Mouse (Mus musculus) limb, embryonic 14.5 days (tissue): ENCODE results near the gene Mtfr1l. TPM values are rescaled to one million over a fixed set of nuclear protein-coding genes. Genes with fewer than 3 reads are reported as not detected.

Source experiments
- ATAC-seq: fragments of 200-750 bp; cut with Nextera tagmentation; 2 replicates; pipeline ENCODE4 v1.8.0; 2017; ENCODE audit warnings: low read depth, moderate number of reproducible peaks, moderate TSS enrichment; ENCODE audit not compliant: low FRiP score
- DNase-seq: peaks from one replicate; pipeline ENCODE4 v3.0.0-alpha.2; 2015; ENCODE audit warnings: low spot score
- H3K27ac ChIP-seq: fragments of 300-500 bp; sonication (generic); replicated peaks from 2 replicates; pipeline ENCODE4 v1.5.1; 2014; ENCODE audit warnings: low read depth, mild to moderate bottlenecking, low read length, moderate library complexity, mixed read lengths
- H3K27me3 ChIP-seq: fragments of 300-500 bp; sonication (generic); 2 replicates; pipeline ENCODE4 v1.6.1; 2014; ENCODE audit warnings: low read length, mixed read lengths; ENCODE audit not compliant: control insufficient read depth, insufficient read depth
- H3K36me3 ChIP-seq: fragments of 300-500 bp; sonication (generic); 2 replicates; pipeline ENCODE4 v1.6.1; 2014; ENCODE audit warnings: mild to moderate bottlenecking, low read length, moderate library complexity, mixed read lengths; ENCODE audit not compliant: control insufficient read depth, insufficient read depth
- H3K4me1 ChIP-seq: fragments of 300-500 bp; sonication (generic); 2 replicates; pipeline ENCODE4 v1.6.1; 2014; ENCODE audit warnings: antibody characterized with exemption, low read length, mixed read lengths; ENCODE audit not compliant: control insufficient read depth, insufficient read depth
- H3K4me2 ChIP-seq: fragments of 300-500 bp; sonication (generic); replicated peaks from 2 replicates; pipeline ENCODE4 v1.6.1; 2014; ENCODE audit warnings: low read depth, mild to moderate bottlenecking, low read length, moderate library complexity; ENCODE audit not compliant: severe bottlenecking
- H3K4me3 ChIP-seq: fragments of 300-500 bp; sonication (generic); replicated peaks from 2 replicates; pipeline ENCODE4 v1.5.1; 2014; ENCODE audit warnings: low read length
- H3K9ac ChIP-seq: fragments of 300-500 bp; sonication (generic); 2 replicates; pipeline ENCODE4 v1.6.1; 2014; ENCODE audit warnings: mild to moderate bottlenecking, low read depth, low read length, moderate library complexity; ENCODE audit not compliant: severe bottlenecking
- H3K9me3 ChIP-seq: fragments of 300-500 bp; sonication (generic); 2 replicates; pipeline ENCODE4 v1.6.1; 2016; ENCODE audit warnings: low read length; ENCODE audit not compliant: control insufficient read depth
- POLR2A ChIP-seq: fragments of 200-500 bp; IDR thresholded peaks from 2 replicates; pipeline ENCODE4 v1.8.0; 2012; ENCODE audit warnings: inconsistent platforms, mild to moderate bottlenecking, moderate library complexity, borderline replicate concordance; ENCODE audit not compliant: insufficient read depth, insufficient read length; ENCODE audit errors: extremely low read depth
- WGBS: fragments of 180-500 bp; shearing (Covaris S2); extraction: QIAGEN DNeasy Blood & Tissue Kit; methylation state at CpG from one replicate; pipeline ENCODE4 v1.1.7; 2014; 5-methylcytosine and 5-hydroxymethylcytosine counted together
- polyA plus RNA-seq, 2 experiments: library from polyadenylated mRNA; depleted of rRNA in 1 of 2; stranded (reverse) in 1 of 2; unstranded in 1 of 2; fragments of >200 nt; fragmentation: Nextera tagmentation in 1 of 2; extraction: Ambion mirVana in 1 of 2; gene quantifications; 2 replicates each; pipeline versions ENCODE4 v1.2.1 to v1.2.3; 2012 to 2014

The Mtfr1l gene
- polyA plus RNA-seq, 2 experiments = 111 to 123 TPM

DNA sequence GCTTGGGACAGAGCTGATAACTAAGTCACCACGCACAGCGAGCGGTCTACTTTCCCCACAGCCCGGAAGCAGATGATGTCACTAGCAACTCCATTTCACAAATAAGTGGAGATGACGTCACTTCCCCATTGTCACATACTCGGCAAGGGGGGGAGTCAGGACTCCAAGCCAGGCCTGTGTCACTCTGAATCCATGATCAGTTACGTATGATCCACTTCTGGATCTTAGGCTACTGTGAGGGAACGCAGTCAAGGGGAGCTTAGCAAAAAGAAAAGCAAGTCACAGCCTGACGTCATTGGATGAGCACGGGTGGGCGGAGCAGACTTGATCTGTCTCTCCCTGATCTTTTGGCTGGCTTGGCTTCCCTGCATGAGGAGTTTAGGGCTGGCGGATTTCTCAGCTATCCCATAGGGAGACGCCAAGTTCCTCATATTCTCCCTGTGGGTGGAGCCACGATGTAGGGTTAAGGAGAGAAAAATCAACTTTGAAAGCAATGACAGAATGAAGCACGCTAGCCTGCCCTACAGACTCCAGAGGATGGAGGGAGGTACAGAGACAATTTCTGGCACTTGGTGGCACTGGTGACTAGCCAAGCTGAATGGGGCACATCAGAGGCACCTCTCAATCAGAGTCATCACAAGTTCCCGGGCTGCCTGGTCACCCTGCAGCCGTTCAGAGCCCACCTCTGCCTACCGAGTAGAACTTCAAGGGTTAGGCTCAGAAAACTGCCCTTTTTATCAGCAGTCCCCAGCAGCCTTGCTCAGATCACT is 13.2 kb upstream of the Mtfr1l start:
- H3K4me1 ChIP-seq = peaks cover 8% of the 10 kb centered on the region; the same call in 1 of the 2 replicates
- ATAC-seq (no peak), DNase-seq (no peak)
- H3K36me3 ChIP-seq = peaks cover 70% of the 10 kb centered on the region
- no peak overlapping the region for H3K4me3 ChIP-seq
- peaks cover 6% of the 10 kb centered on the region; the same call in 1 of the 2 replicates for H3K9me3 ChIP-seq
- no peak overlapping the region for H3K9ac ChIP-seq
- 75% methylated on average over 18 of the region's 18 CpGs for WGBS
- H3K27ac ChIP-seq = no peak overlapping the region
- no peaks in the 10 kb centered on the region for H3K27me3 ChIP-seq
- H3K4me2 ChIP-seq = no peak overlapping the region
- TF ChIP-seq POLR2A = no peak

DNA sequence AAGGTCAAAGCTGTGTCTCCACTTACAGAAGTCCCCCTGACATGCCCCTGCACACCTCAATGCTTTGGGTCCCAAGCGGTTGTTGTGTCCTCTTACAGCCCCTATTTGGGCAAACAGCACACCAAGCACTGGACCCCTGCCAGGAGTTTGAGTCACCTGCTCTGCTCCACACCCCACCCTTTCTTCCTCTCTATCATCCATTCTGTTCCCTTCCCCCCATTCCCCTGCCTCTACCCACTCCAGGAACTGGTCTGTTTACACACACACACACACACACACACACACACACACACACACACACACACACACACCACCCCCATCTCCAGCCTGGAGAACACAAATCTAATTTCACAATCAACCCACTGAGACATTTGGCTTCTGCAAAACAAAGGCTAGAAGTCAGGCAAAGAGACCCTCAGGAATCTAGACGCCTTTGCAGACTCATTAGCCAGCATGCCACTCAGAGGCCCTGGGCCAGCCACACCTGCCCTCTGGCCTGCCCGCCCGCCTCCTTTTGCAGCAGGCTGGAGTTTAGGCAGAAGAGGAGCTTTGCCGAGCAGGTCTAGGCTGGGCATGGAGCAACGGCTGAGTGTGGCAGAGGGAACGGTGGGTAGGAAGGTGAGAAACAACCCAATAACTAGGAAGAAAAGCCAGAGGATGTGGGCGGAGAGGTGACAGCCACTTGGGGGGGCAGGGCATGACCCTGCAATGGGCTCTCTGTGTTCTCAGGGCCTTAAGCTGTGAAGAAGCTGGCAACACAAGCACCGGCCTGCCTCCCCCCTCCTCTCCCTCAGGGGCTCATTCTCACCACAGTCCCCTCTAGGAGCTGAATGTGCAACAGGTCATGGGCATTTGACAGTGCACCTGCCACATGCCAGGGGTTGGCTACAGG is 11.9 kb upstream of the Mtfr1l start:
- H3K9ac ChIP-seq = no peak overlapping the region
- TF ChIP-seq POLR2A = no peak

DNA sequence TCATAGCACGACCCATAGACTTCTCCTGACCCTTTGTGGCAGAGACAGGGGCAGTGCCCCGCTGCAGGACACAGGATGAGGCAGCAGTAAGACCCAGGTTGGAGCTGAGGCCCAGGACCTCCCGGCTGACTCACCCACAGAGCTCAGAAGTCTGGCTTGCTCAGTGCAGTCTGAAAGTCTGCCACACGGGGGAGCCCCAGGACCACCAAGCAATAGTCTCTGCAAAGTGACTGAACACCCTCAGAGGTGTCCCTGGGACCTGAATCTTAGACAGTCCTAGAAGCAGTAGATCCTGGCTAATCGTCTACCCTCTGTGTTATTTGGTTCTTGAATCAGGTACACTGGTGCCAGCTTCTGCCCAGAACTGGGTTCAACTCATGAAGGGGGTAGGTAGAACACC is 8.1 kb upstream of the Mtfr1l start:
- Histone ChIP-seq H3K27ac (no peak overlapping the region), H3K36me3 (peaks cover 97% of the 10 kb centered on the region), H3K4me2 (no peak overlapping the region), H3K9me3 (no peaks in the 10 kb centered on the region), H3K27me3 (no peaks in the 10 kb centered on the region), H3K4me1 (no peaks in the 10 kb centered on the region), H3K4me3 (no peak overlapping the region), H3K9ac (no peak overlapping the region)
- DNase-seq (peak; percentile 89), ATAC-seq (peak; percentile 74)
- WGBS = 4% methylated on average over 5 of the region's 5 CpGs
- TF ChIP-seq POLR2A = no peak

More for the DNA sequence above, 11.9 kb upstream of the Mtfr1l start:
- WGBS = 64% methylated on average over 9 of the region's 9 CpGs
- Histone ChIP-seq H3K4me1 (peaks cover 4% of the 10 kb centered on the region; the same call in 1 of the 2 replicates), H3K27ac (no peak overlapping the region), H3K27me3 (no peaks in the 10 kb centered on the region), H3K36me3 (peaks cover 83% of the 10 kb centered on the region), H3K4me3 (no peak overlapping the region), H3K9me3 (peaks cover 6% of the 10 kb centered on the region; the same call in 1 of the 2 replicates), H3K4me2 (no peak overlapping the region)
- ATAC-seq = no peak
- no peak for DNase-seq

DNA sequence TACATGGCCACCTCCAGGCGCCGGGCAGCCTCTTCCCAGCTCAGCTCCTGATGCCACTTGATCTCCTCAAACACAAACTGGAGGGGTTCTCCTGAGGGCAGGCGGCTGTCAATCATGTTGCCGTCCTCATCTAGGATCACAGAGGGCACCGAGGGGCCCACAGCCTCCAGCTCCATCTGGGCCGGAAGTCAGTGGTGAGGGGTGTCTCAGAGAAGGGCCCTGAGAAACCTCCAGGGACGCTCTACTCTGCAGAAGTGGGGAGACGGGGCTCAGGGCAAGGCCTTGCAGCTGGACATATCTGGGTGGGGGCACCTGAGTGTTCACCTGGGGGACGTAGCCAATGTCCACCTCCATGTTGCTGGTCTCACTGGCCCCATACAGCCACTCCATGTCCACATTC is 7.5 kb upstream of the Mtfr1l start:
- H3K27ac ChIP-seq = no peak overlapping the region
- H3K9ac ChIP-seq = no peak overlapping the region
- no peaks in the 10 kb centered on the region for H3K27me3 ChIP-seq
- H3K4me3 ChIP-seq = no peak overlapping the region
- DNase-seq (no peak), ATAC-seq (no peak)
- no peak for TF ChIP-seq POLR2A
- H3K36me3 ChIP-seq = peaks cover 93% of the 10 kb centered on the region
- no peak overlapping the region for H3K4me2 ChIP-seq
- H3K4me1 ChIP-seq = no peaks in the 10 kb centered on the region
- no peaks in the 10 kb centered on the region for H3K9me3 ChIP-seq
- 92% methylated on average over 9 of the region's 9 CpGs for WGBS

DNA sequence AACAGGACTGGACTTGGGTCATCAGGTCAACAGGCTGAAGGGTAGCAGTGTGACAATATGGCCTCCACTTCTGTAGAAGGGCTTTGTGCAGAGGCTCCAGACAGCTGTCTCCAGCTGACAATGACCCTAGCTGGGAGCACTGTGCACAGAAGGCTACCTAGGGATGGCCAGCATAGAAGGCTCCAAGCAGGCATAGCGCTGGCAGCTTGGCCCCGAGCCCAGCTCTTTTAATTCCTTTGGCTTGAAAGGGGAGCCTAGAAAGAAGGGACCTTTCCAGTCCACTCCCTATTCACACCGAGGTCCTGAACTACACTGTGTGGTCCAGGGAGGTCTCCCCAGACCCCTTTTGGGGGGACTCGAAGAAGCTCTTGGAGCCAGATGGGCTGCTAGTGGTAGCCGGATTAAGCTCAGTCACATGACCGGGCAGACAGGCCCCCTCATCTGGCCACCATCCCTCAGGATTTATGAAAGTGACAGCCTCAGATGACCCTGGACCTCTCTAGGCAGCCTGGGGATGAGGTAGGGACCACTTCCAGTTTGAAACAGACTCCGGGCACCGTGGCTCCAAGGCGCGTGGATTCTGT is 3.9 kb upstream of the Mtfr1l start:
- TF ChIP-seq POLR2A = no peak
- ATAC-seq = no peak
- H3K4me3 ChIP-seq = no peak overlapping the region
- no peak for DNase-seq
- no peak overlapping the region for H3K4me2 ChIP-seq
- WGBS = 87% methylated on average over 10 of the region's 10 CpGs
- peaks cover 4% of the 10 kb centered on the region for H3K4me1 ChIP-seq
- peaks cover 57% of the 10 kb centered on the region for H3K36me3 ChIP-seq
- H3K27ac ChIP-seq = no peak overlapping the region
- H3K9me3 ChIP-seq = no peaks in the 10 kb centered on the region
- no peaks in the 10 kb centered on the region for H3K27me3 ChIP-seq
- no peak overlapping the region for H3K9ac ChIP-seq
